Mouse (Mus musculus) liver, embryonic 14.5 days (tissue): ENCODE measurements around the gene Hoxb6. TPM values are rescaled to one million over a fixed set of nuclear protein-coding genes. Genes with fewer than 3 reads are reported as not detected.

Experiments used
- ATAC-seq: fragments of 200-750 bp; cut with Nextera tagmentation; 2 replicates; pipeline ENCODE4 v1.8.0; 2017; ENCODE audit warnings: moderate number of reproducible peaks, mild to moderate bottlenecking, moderate library complexity; ENCODE audit not compliant: insufficient read depth
- DNase-seq, 3 experiments: peaks; one replicate each; pipeline ENCODE4 v3.0.0-alpha.2; 2012 to 2013; ENCODE audit warnings: low read depth in 3 of 3, low spot score in 3 of 3
- H3K27ac ChIP-seq: fragments of 300-500 bp; sonication (generic); 2 replicates; pipeline ENCODE4 v1.5.1; 2014; ENCODE audit warnings: moderate library complexity, mild to moderate bottlenecking, control low read depth, inconsistent platforms
- H3K27me3 ChIP-seq: fragments of 300-500 bp; sonication (generic); 2 replicates; pipeline ENCODE4 v1.6.1; 2014; ENCODE audit warnings: mild to moderate bottlenecking, low read length, moderate library complexity; ENCODE audit not compliant: control insufficient read depth, insufficient read depth
- H3K36me3 ChIP-seq: fragments of 300-500 bp; sonication (generic); replicated peaks from 2 replicates; pipeline ENCODE4 v1.6.1; 2014; ENCODE audit warnings: low read depth; ENCODE audit not compliant: control insufficient read depth, insufficient read depth
- H3K4me1 ChIP-seq, 2 experiments: fragments of 200-500 bp in 1 of 2; fragments of 300-500 bp in 1 of 2; sonication (generic) in 1 of 2; replicated peaks; 2 replicates each; pipeline ENCODE4 v1.6.1; 2012 to 2014; ENCODE audit warnings: antibody characterized with exemption in 1 of 2, inconsistent platforms in 1 of 2, low read length in 1 of 2; ENCODE audit not compliant: control insufficient read depth in 2 of 2, insufficient read depth in 2 of 2
- H3K4me2 ChIP-seq: fragments of 300-500 bp; sonication (generic); 2 replicates; pipeline ENCODE4 v1.6.1; 2014; ENCODE audit warnings: low read depth, mild to moderate bottlenecking, control low read depth, moderate library complexity
- H3K4me3 ChIP-seq, 2 experiments: fragments of 200-500 bp in 1 of 2; fragments of 300-500 bp in 1 of 2; sonication (generic) in 1 of 2; 2 replicates each; pipeline ENCODE4 v1.5.1; 2012 to 2014; ENCODE audit warnings: low read depth in 2 of 2, low read length in 2 of 2, mild to moderate bottlenecking in 2 of 2, control low read depth in 1 of 2, inconsistent platforms in 1 of 2, moderate library complexity in 1 of 2; ENCODE audit not compliant: insufficient read depth in 1 of 2
- H3K9ac ChIP-seq: fragments of 300-500 bp; sonication (generic); replicated peaks from 2 replicates; pipeline ENCODE4 v1.6.1; 2014; ENCODE audit warnings: mild to moderate bottlenecking, control low read depth, moderate library complexity
- H3K9me3 ChIP-seq: fragments of 300-500 bp; sonication (generic); 2 replicates; pipeline ENCODE4 v1.6.1; 2016; ENCODE audit warnings: low read length, mixed read lengths; ENCODE audit not compliant: control insufficient read depth
- CTCF ChIP-seq: IDR thresholded peaks from 2 replicates; pipeline ENCODE4 v1.5.1; 2016; ENCODE audit warnings: antibody characterized with exemption, low read depth, control low read depth
- EP300 ChIP-seq: IDR thresholded peaks from 2 replicates; pipeline ENCODE4 v1.6.1; 2016; ENCODE audit warnings: antibody characterized with exemption, low read depth
- WGBS: fragments of 180-500 bp; shearing (Covaris S2); extraction: QIAGEN DNeasy Blood & Tissue Kit; methylation state at CpG from one replicate; pipeline ENCODE4 v1.1.7; 2014; ENCODE audit not compliant: insufficient replicate concordance; 5-methylcytosine and 5-hydroxymethylcytosine counted together
- polyA plus RNA-seq, 2 experiments: library from polyadenylated mRNA; depleted of rRNA in 1 of 2; stranded (reverse) in 1 of 2; unstranded in 1 of 2; fragments of >200 nt; fragmentation: Nextera tagmentation in 1 of 2; extraction: Ambion mirVana in 1 of 2; gene quantifications; 2 replicates each; pipeline versions ENCODE4 v1.2.1 to v1.2.3; 2012 to 2014

The Hoxb6 gene
- polyA plus RNA-seq, 2 experiments = 0.02 TPM; not detected in 1

- Histone ChIP-seq H3K4me2 (no peak overlapping the region), H3K4me1 (no peaks in the 10 kb centered on the region), H3K27me3 (peaks cover 99% of the 10 kb centered on the region), H3K9ac (no peak overlapping the region), H3K27ac (no peak overlapping the region), H3K36me3 (no peaks in the 10 kb centered on the region), H3K4me3 (no peak overlapping the region), H3K9me3 (no peaks in the 10 kb centered on the region)
- under 1% methylated on average over 12 of the region's 12 CpGs for WGBS
- TF ChIP-seq EP300 (no peak), CTCF (no peak)
- no peak for DNase-seq
- ATAC-seq = no peak
Observed at GRCm38 (mm10) chr11:96292565-96293301, 457 bp downstream of the Hoxb6 start.

DNA sequence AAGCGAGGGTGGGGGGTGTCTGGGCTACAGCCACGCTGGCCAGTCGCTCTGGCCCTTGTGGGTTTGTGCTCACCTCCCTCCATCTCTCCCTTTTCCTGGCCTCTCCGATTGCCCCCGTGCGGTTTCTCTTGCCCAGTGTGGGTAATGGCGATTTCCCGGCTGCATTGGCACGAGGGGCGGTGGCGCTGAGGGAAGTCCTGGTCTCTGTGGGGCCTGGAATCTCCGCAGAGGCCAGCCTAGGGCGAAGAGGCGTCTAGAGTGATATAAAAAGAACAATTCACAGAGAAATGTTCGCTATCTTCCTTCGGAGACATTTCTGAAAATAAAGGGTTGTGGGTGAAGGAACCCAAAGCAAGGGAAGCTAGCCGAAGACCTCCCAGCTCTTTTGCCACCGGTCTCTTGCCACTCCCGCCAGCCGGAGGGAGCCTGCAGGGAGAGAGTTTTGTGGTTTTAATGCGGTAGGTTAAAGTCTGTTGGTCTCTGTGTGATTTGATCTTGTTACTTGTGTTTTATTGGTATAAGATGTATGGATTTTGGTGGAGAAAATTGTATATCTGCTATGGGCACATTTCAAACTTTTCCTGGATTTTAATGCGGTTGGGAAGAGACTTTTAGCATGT lies 1.1 kb downstream of the Hoxb6 start:
- ATAC-seq = no peak

DNA sequence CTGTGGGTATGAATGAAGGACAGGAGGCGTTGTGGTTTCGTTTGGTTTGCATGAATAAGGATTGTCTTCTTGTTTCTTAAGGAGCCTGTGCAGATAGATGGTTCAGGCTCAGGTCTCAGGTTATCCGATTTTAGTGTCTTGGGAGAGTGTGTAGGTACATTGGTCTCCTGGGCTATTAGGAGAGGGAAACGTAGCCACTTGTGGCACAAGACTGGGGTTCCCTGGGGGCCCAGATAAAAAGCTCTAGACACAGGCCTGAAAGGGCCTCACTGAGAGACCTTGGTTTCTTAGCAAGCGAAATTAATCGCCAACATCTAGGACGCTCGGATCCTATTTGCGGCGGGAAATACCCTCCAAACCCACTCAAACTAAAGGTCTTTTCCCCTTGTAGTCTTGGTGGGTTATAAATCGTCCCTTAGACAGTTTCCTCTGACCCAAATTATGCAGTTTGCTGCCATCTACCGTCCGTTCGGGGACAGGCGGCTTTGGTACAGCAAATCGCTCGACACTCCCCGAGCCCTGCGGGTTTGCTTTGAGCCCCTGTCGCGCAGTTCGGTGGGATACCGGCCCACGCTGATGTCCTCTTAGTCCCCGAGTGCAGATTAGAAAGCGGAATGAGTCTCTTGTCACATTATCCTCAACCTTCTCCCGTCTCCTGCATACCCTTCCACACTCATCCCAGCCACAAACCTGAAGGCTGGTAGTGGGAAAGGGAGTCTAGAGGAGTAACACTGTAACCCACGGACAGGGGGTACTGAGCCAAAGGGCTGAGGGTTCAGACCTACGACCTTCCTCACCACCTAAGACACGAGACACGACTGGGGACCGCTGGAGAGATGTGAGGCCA lies 2.2 kb downstream of the Hoxb6 start:
- TF ChIP-seq CTCF (peak; percentile 68), EP300 (no peak)
- H3K36me3 ChIP-seq = no peaks in the 10 kb centered on the region
- H3K9me3 ChIP-seq = no peaks in the 10 kb centered on the region
- H3K9ac ChIP-seq = no peak overlapping the region
- peaks cover 100% of the 10 kb centered on the region for H3K27me3 ChIP-seq
- under 1% methylated on average over 32 of the region's 32 CpGs for WGBS
- DNase-seq (peak; percentile 10 to 13 (median 11)), ATAC-seq (no peak)
- no peak overlapping the region for H3K27ac ChIP-seq
- H3K4me1 ChIP-seq = no peaks in the 10 kb centered on the region
- H3K4me3 ChIP-seq = peak overlapping the region in 1 of 2 experiments; percentile 6; a peak in 1 of 4 replicates
- H3K4me2 ChIP-seq = no peak overlapping the region

More for the DNA sequence above, 1.1 kb downstream of the Hoxb6 start:
- H3K4me2 ChIP-seq = no peak overlapping the region
- no peaks in the 10 kb centered on the region for H3K9me3 ChIP-seq
- no peaks in the 10 kb centered on the region for H3K4me1 ChIP-seq
- no peak overlapping the region for H3K9ac ChIP-seq
- H3K36me3 ChIP-seq = no peaks in the 10 kb centered on the region
- 2% methylated on average over 22 of the region's 22 CpGs for WGBS
- H3K27ac ChIP-seq = no peak overlapping the region
- H3K4me3 ChIP-seq = no peak overlapping the region
- H3K27me3 ChIP-seq = peaks cover 99% of the 10 kb centered on the region
- TF ChIP-seq EP300 = no peak
- no peak for TF ChIP-seq CTCF
- no peak for DNase-seq

- under 1% methylated on average over 30 of the region's 30 CpGs for WGBS
- TF ChIP-seq EP300 = no peak
- TF ChIP-seq CTCF = no peak
- H3K9me3 ChIP-seq = no peaks in the 10 kb centered on the region
- DNase-seq (no peak), ATAC-seq (no peak)
- H3K27ac ChIP-seq = no peak overlapping the region
- no peak overlapping the region for H3K4me2 ChIP-seq
- H3K27me3 ChIP-seq = peaks cover 100% of the 10 kb centered on the region
- no peaks in the 10 kb centered on the region for H3K4me1 ChIP-seq
- H3K9ac ChIP-seq = no peak overlapping the region
- no peak overlapping the region for H3K4me3 ChIP-seq
- H3K36me3 ChIP-seq = no peaks in the 10 kb centered on the region
Observed at GRCm38 (mm10) chr11:96295092-96295835, 3.0 kb downstream of the Hoxb6 start.
